Mouse (Mus musculus): ENCODE measurements around the gene Insig1. TPM values are rescaled to one million over a fixed set of nuclear protein-coding genes. Genes with fewer than 3 reads are reported as not detected.

Insig1 gene
- polyA plus RNA-seq, 1 experiment from 2014 or later: 44.3 TPM

DNA sequence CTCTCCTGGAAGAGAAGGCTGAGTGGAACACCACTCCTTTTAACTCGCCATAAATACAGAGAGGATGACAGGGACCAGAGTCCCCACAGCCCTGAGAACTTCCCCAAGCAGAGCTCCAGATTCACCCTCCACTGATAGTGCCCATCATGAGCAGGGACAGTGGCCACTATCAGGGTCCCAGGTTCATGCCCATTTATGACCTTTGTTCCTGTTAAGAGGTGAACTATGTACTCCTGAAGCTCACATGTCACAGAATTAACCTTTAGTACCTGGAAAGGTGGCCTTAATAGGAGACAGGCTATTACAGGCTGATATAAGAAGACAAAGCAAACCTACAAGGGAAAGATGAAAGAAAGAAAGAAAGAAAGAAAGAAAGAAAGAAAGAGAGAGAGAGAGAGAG is 35.2 kb upstream of the Insig1 start:
- H3K9ac ChIP-seq (ENCODE audit: low read depth, low read length): no peak overlapping the region
- no peaks in the 10 kb centered on the region for H3K27me3 ChIP-seq (ENCODE audit: insufficient read depth, low read length)
- no peak for DNase-seq (ENCODE audit: low spot score)
- TF ChIP-seq CTCF (IDR thresholded peaks at IDR 0.05; ENCODE audit: low read depth): no peak
- H3K36me3 ChIP-seq (ENCODE audit: insufficient read depth, low read length): no peaks in the 10 kb centered on the region
- WGBS: 75% methylated on average over 1 of the region's 1 CpGs
- no peak overlapping the region for H3K4me3 ChIP-seq (replicated peaks; ENCODE audit: low read depth, low read length)
- ATAC-seq (replicated peaks; ENCODE audit: low FRiP score, low read depth): no peak
- H3K4me1 ChIP-seq (replicated peaks; ENCODE audit: insufficient read depth, low read length): no peaks in the 10 kb centered on the region
- no peak overlapping the region for H3K27ac ChIP-seq
- no peaks in the 10 kb centered on the region for H3K9me3 ChIP-seq (replicated peaks; ENCODE audit: low read length)
- no peak overlapping the region for H3K4me2 ChIP-seq (ENCODE audit: low read length)

DNA sequence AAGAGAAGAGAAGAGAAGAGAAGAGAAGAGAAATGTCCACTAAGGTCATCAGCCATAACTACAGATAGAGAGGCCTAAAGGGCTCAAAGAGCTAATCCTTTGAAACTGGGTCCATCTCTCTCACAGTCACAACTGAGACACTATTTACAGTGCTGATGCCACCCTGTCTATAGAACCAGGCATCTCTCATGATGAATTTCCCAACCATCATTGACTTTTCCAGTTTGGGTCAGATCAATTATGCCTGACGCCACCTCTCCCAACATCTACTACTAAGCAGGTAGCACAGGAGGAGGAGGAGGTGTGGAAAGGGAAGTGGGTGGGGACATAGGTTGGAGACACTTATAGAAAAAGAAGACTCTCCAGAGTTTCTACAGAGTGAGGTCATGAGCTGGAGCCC is 34.6 kb upstream of the Insig1 start:
- H3K4me2 ChIP-seq (ENCODE audit: low read length): no peak overlapping the region
- H3K9ac ChIP-seq (ENCODE audit: low read depth, low read length): no peak overlapping the region
- no peaks in the 10 kb centered on the region for H3K4me1 ChIP-seq (replicated peaks; ENCODE audit: insufficient read depth, low read length)
- H3K36me3 ChIP-seq (ENCODE audit: insufficient read depth, low read length): no peaks in the 10 kb centered on the region
- no peak for DNase-seq (ENCODE audit: low spot score)
- ATAC-seq (replicated peaks; ENCODE audit: low FRiP score, low read depth): no peak
- no peak overlapping the region for H3K27ac ChIP-seq
- no peaks in the 10 kb centered on the region for H3K27me3 ChIP-seq (ENCODE audit: insufficient read depth, low read length)
- H3K4me3 ChIP-seq (replicated peaks; ENCODE audit: low read depth, low read length): no peak overlapping the region
- 85% methylated on average over 1 of the region's 1 CpGs for WGBS
- no peaks in the 10 kb centered on the region for H3K9me3 ChIP-seq (replicated peaks; ENCODE audit: low read length)
- no peak for TF ChIP-seq CTCF (IDR thresholded peaks at IDR 0.05; ENCODE audit: low read depth)

DNA sequence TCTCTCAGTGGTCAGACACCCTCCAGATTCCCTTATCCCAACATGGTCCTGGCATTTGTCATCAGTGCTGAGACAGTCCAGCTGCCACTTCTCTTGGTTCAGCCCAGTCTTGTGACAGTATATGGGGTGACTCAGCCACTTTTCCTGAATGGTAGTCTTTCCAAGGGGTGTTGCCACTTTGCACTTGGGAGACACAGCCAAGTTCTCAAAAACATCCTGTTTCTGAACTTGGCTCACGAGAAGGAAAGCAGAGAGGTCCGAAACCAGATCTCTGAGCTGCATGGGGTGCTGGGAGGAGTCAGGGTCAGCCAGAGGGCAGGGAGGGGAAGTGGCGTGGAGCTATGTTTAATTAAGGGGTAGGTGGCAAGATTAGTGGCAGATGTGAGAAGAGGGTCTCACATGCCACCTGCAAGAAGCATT is 34.0 kb upstream of the Insig1 start:
- Histone ChIP-seq H3K9me3 (replicated peaks; ENCODE audit: low read length) (no peaks in the 10 kb centered on the region), H3K4me2 (ENCODE audit: low read length) (no peak overlapping the region), H3K4me3 (replicated peaks; ENCODE audit: low read depth, low read length) (no peak overlapping the region), H3K9ac (ENCODE audit: low read depth, low read length) (no peak overlapping the region), H3K4me1 (replicated peaks; ENCODE audit: insufficient read depth, low read length) (no peaks in the 10 kb centered on the region), H3K27ac (no peak overlapping the region), H3K27me3 (ENCODE audit: insufficient read depth, low read length) (no peaks in the 10 kb centered on the region), H3K36me3 (ENCODE audit: insufficient read depth, low read length) (no peaks in the 10 kb centered on the region)
- ATAC-seq (replicated peaks; ENCODE audit: low FRiP score, low read depth): no peak
- 3% methylated on average over 3 of the region's 3 CpGs for WGBS
- DNase-seq (ENCODE audit: low spot score): peak; percentile 18
- TF ChIP-seq CTCF (IDR thresholded peaks at IDR 0.05; ENCODE audit: low read depth): no peak

DNA sequence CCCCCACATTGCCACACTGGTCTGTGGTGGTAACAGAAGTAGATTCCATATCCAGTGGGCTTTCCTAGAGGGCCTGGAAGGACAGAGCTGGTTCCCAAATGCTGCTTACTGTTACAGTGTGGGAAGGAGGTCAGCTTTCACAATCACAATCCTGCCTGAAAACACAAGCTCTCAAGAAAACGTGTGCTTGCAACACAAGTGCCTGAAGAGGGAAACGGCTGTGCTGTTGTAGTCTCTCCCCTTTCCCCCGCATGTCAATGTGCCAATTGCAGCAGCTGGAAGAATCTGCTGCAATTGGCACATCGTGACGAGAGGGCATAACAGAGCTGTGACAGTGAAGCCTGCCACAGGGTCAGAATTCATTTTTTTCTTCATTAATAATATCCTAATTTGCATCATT is 33.5 kb upstream of the Insig1 start:
- WGBS: 25% methylated on average over 5 of the region's 5 CpGs

DNA sequence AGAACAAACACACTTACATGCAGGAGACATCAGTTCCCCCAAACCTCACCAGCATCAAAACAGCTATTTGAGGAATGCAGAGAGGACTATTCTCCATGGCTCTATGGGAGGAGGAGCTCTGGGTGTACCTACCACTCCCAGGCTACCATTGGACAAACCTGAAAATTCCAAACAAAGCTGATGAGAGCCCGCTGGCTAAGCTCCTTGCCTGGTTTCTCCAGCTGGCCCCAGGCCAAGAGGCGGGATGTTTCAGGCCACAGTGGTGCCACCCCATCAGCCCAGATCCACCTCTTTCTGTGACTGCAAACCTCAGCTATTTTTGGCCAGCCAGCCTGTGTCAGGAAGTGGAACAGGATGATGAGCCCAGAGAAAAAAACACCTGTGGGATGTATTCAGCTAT is 33.0 kb upstream of the Insig1 start:
- Histone ChIP-seq H3K27me3 (ENCODE audit: insufficient read depth, low read length) (no peaks in the 10 kb centered on the region), H3K27ac (no peak overlapping the region), H3K4me2 (ENCODE audit: low read length) (no peak overlapping the region), H3K4me1 (replicated peaks; ENCODE audit: insufficient read depth, low read length) (no peaks in the 10 kb centered on the region), H3K4me3 (replicated peaks; ENCODE audit: low read depth, low read length) (no peak overlapping the region), H3K36me3 (ENCODE audit: insufficient read depth, low read length) (no peaks in the 10 kb centered on the region), H3K9me3 (replicated peaks; ENCODE audit: low read length) (no peaks in the 10 kb centered on the region), H3K9ac (ENCODE audit: low read depth, low read length) (no peak overlapping the region)
- ATAC-seq (replicated peaks; ENCODE audit: low FRiP score, low read depth): peak; percentile 66
- peak; percentile 6 for DNase-seq (ENCODE audit: low spot score)
- no peak for TF ChIP-seq CTCF (IDR thresholded peaks at IDR 0.05; ENCODE audit: low read depth)
- 24% methylated on average over 2 of the region's 2 CpGs for WGBS

More for the DNA sequence above, 33.5 kb upstream of the Insig1 start:
- Histone ChIP-seq H3K27me3 (ENCODE audit: insufficient read depth, low read length) (no peaks in the 10 kb centered on the region), H3K4me2 (ENCODE audit: low read length) (no peak overlapping the region), H3K4me1 (replicated peaks; ENCODE audit: insufficient read depth, low read length) (no peaks in the 10 kb centered on the region), H3K27ac (no peak overlapping the region), H3K36me3 (ENCODE audit: insufficient read depth, low read length) (no peaks in the 10 kb centered on the region), H3K4me3 (replicated peaks; ENCODE audit: low read depth, low read length) (no peak overlapping the region), H3K9ac (ENCODE audit: low read depth, low read length) (no peak overlapping the region), H3K9me3 (replicated peaks; ENCODE audit: low read length) (no peaks in the 10 kb centered on the region)
- ATAC-seq (replicated peaks; ENCODE audit: low FRiP score, low read depth): no peak
- no peak for TF ChIP-seq CTCF (IDR thresholded peaks at IDR 0.05; ENCODE audit: low read depth)
- DNase-seq (ENCODE audit: low spot score): no peak

DNA sequence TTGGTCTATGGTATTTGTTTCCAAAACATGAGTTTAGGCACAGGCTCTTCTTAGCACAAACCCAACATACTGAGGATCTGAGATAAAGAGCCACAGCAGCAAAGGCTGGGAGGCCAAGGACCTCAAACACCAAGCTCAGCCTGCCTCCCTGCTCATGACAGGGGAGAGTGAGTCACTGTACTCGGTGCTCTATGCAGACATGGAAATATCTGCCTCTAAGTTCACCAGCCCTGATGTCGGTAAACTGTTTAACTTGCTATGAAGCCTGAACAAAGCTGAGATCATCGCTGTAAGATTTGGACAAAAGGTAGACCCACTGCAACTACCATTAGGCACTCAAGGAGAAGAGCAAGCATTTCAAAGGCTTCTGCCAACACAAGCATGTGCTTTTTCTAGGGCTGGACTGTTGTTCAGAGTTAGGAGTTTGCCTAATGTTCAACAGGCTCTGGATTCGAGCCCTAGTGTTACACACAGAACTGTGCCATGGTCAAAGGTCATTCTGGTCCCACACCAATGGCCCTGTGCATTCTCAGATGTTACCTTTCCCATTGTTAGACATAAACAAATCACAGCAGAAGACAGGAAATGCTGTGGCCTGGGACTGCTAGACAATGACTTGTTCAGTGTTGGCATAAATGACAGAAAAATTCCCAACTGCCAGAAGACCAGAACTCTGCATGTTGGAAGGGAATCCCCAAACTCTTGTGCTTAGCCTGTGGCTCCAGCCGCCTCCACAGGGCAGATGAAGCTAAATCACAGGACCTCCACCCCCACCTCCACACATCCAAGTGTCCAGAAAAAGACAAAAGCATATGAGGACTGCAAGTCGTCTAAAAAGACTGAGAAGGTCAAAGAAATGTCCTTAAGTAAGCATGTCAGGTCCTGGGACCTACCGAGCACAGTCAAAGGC is 31.2 kb upstream of the Insig1 start:
- ATAC-seq (replicated peaks; ENCODE audit: low FRiP score, low read depth): no peak
- no peak for DNase-seq (ENCODE audit: low spot score)
- no peak overlapping the region for H3K9ac ChIP-seq (ENCODE audit: low read depth, low read length)
- H3K4me3 ChIP-seq (replicated peaks; ENCODE audit: low read depth, low read length): no peak overlapping the region
- no peak overlapping the region for H3K4me2 ChIP-seq (ENCODE audit: low read length)
- 77% methylated on average over 7 of the region's 7 CpGs for WGBS
- H3K36me3 ChIP-seq (ENCODE audit: insufficient read depth, low read length): no peaks in the 10 kb centered on the region
- no peak for TF ChIP-seq CTCF (IDR thresholded peaks at IDR 0.05; ENCODE audit: low read depth)
- no peaks in the 10 kb centered on the region for H3K9me3 ChIP-seq (replicated peaks; ENCODE audit: low read length)
- H3K4me1 ChIP-seq (replicated peaks; ENCODE audit: insufficient read depth, low read length): no peaks in the 10 kb centered on the region
- H3K27me3 ChIP-seq (ENCODE audit: insufficient read depth, low read length): no peaks in the 10 kb centered on the region
- no peak overlapping the region for H3K27ac ChIP-seq

All from kidney, postnatal 0 days (tissue).